10 mouse cellular contexts compared by ENCODE assay signal in genomic region chr11:50403367-50404014, GRCm38 (mm10). TPM values are rescaled to one million over a fixed set of nuclear protein-coding genes. Genes with fewer than 3 reads are reported as not detected.
DNase-seq lines count a peak whose midpoint lies in the region; ATAC-seq and TF ChIP-seq lines count a peak whose summit lies in the region.
"Had no signal": no experiment of that assay in that cellular context is flagged by ENCODE, and none has a peak within 500 bp of the region (broad histone marks: within the 10 kb centered on the region; RNA-seq: fewer than 3 reads in every experiment).

No protein-coding gene starts in this region.

- no peaks in the 10 kb centered on the region for H3K4me1 ChIP-seq in midbrain, postnatal 0 days (ENCODE audit: insufficient read depth, low read length)
- no peaks in the 10 kb centered on the region for H3K4me1 ChIP-seq in midbrain, embryonic 13.5 days (replicated peaks)
- H3K4me1 ChIP-seq: limb, embryonic 13.5 days; stomach, embryonic 15.5 days had no signal

- 75% methylated on average over 10 of the region's 10 CpGs for WGBS in midbrain, postnatal 0 days
- WGBS in midbrain, embryonic 13.5 days = 86% methylated on average over 10 of the region's 10 CpGs

- no peaks in the 10 kb centered on the region for H3K27me3 ChIP-seq in midbrain, postnatal 0 days (ENCODE audit: insufficient read depth, low read length)
- H3K27me3 ChIP-seq in midbrain, embryonic 13.5 days = no peaks in the 10 kb centered on the region
- H3K27me3 ChIP-seq: limb, embryonic 13.5 days; stomach, embryonic 15.5 days had no signal

- H3K27ac ChIP-seq in midbrain, postnatal 0 days (ENCODE audit: low read depth, low read length) = no peak overlapping the region
- no peak overlapping the region for H3K27ac ChIP-seq in midbrain, embryonic 13.5 days
- H3K27ac ChIP-seq: limb, embryonic 13.5 days; stomach, embryonic 15.5 days had no signal

- no peaks in the 10 kb centered on the region for H3K9me3 ChIP-seq in midbrain, postnatal 0 days (ENCODE audit: low read length)
- no peaks in the 10 kb centered on the region for H3K9me3 ChIP-seq in midbrain, embryonic 13.5 days
- H3K9me3 ChIP-seq: limb, embryonic 13.5 days; stomach, embryonic 15.5 days had no signal

- no peak for ATAC-seq in cerebellum, adult (ENCODE audit: insufficient number of reproducible peaks, low FRiP score, low TSS enrichment)
- ATAC-seq in midbrain, postnatal 0 days (ENCODE audit: low FRiP score) = 0 out of 2 replicates have a peak, but pooled peaks have one; percentile 44
- no peak for ATAC-seq in midbrain, embryonic 13.5 days

- DNase-seq in cerebellum, adult 11 months = peak; percentile 29
- peak; percentile 66 for DNase-seq in midbrain, postnatal 0 days (ENCODE audit: low spot score)
- DNase-seq in heart, adult 9 months (ENCODE audit: low spot score in 2 of 2) = peak; percentile 19 to 38
- peak; percentile 48 for DNase-seq in lung, postnatal 14 days
- DNase-seq in layer of hippocampus, adult 9-10 months (ENCODE audit: low spot score) = no peak
- no peak for DNase-seq in thymus, postnatal 10 days (ENCODE audit: low spot score in 2 of 2)

- no peak overlapping the region for H3K4me3 ChIP-seq in midbrain, postnatal 0 days (ENCODE audit: low read depth, low read length)
- no peak overlapping the region for H3K4me3 ChIP-seq in midbrain, embryonic 13.5 days (replicated peaks)
- H3K4me3 ChIP-seq: limb, embryonic 13.5 days; stomach, embryonic 15.5 days had no signal

- no peak overlapping the region for H3K4me2 ChIP-seq in midbrain, postnatal 0 days (ENCODE audit: low read depth, low read length, poor library complexity, severe bottlenecking)
- no peak overlapping the region for H3K4me2 ChIP-seq in midbrain, embryonic 13.5 days (replicated peaks)
- H3K4me2 ChIP-seq: limb, embryonic 13.5 days; stomach, embryonic 15.5 days had no signal

- H3K36me3 ChIP-seq in midbrain, postnatal 0 days (ENCODE audit: insufficient read depth, low read length) = peaks cover 49% of the 10 kb centered on the region
- peaks cover 88% of the 10 kb centered on the region for H3K36me3 ChIP-seq in midbrain, embryonic 13.5 days

- H3K9ac ChIP-seq in midbrain, postnatal 0 days (replicated peaks; ENCODE audit: low read length, poor library complexity, severe bottlenecking) = no peak overlapping the region
- H3K9ac ChIP-seq in midbrain, embryonic 13.5 days (replicated peaks) = no peak overlapping the region
- H3K9ac ChIP-seq: limb, embryonic 13.5 days; stomach, embryonic 15.5 days had no signal

- no peak for TF ChIP-seq CTCF in midbrain, postnatal 0 days (IDR thresholded peaks at IDR 0.05)

RNA-seq across cellular contexts. Expression of gene Hnrnph1, which starts 26.7 kb away (rescaled TPM):
- total RNA-seq in midbrain, postnatal 0 days (2014; rRNA removed) = 215 and 300 TPM in 2 replicates
- polyA plus RNA-seq in midbrain, postnatal 0 days (2015; fragmentation: Nextera tagmentation; extraction: Ambion mirVana) = 262 and 273 TPM in 2 replicates
- polyA plus RNA-seq in midbrain, embryonic 13.5 days (2015; fragmentation: Nextera tagmentation; extraction: Ambion mirVana) = 686 and 713 TPM in 2 replicates

RNA-seq across cellular contexts. Expression of gene Rufy1, which starts 27.4 kb away (rescaled TPM):
- total RNA-seq in midbrain, postnatal 0 days (2014; rRNA removed) = 11.3 and 21.8 TPM in 2 replicates
- 19.9 and 20.6 TPM in 2 replicates for polyA plus RNA-seq in midbrain, postnatal 0 days (2015; fragmentation: Nextera tagmentation; extraction: Ambion mirVana)
- 25.0 and 27.4 TPM in 2 replicates for polyA plus RNA-seq in midbrain, embryonic 13.5 days (2015; fragmentation: Nextera tagmentation; extraction: Ambion mirVana)

RNA-seq across cellular contexts. Expression of gene Cby3, which starts 49.2 kb away (rescaled TPM):
- 0.71 TPM in 1 of 2 replicates, not detected in the other for total RNA-seq in midbrain, postnatal 0 days (2014; rRNA removed)
- polyA plus RNA-seq in midbrain, postnatal 0 days (2015; fragmentation: Nextera tagmentation; extraction: Ambion mirVana) = 0.92 and 1.8 TPM in 2 replicates
- polyA plus RNA-seq in midbrain, embryonic 13.5 days (2015; fragmentation: Nextera tagmentation; extraction: Ambion mirVana) = 0.40 and 0.47 TPM in 2 replicates

Comparison
In these comparisons a context has a peak if more than half of its experiments do, and no peak if none do; other contexts are left out.
1. DNase-seq: peak in cerebellum, adult 11 months (single experiment), midbrain, postnatal 0 days (single experiment), heart, adult 9 months (2 of 2) and lung, postnatal 14 days (single experiment); none in layer of hippocampus, adult 9-10 months (single experiment) and thymus, postnatal 10 days (0 of 2).